Mouse (Mus musculus) CH12.LX (cell line): ENCODE results near the gene Mfsd2b. TPM values are rescaled to one million over a fixed set of nuclear protein-coding genes. Genes with fewer than 3 reads are reported as not detected.

Experiments used
- DNase-seq: peaks from one replicate; pipeline ENCODE4 v3.0.0-alpha.2; 2013; ENCODE audit errors: extremely low read depth
- H3K27ac ChIP-seq: 2 replicates; pipeline ENCODE4 v1.5.1; 2012; ENCODE audit warnings: low read depth, mild to moderate bottlenecking, control low read depth, moderate library complexity; ENCODE audit not compliant: insufficient read depth
- H3K27me3 ChIP-seq: replicated peaks from 2 replicates; pipeline ENCODE3; 2012; ENCODE audit warnings: inconsistent platforms
- H3K36me3 ChIP-seq, 2 experiments: replicated peaks in 1 of 2; 2 replicates each; pipeline versions ENCODE3 to v1.6.1; 2012; ENCODE audit warnings: inconsistent platforms in 1 of 2, low read length in 1 of 2, mild to moderate bottlenecking in 1 of 2, mixed read lengths in 1 of 2, moderate library complexity in 1 of 2; ENCODE audit not compliant: control insufficient read depth in 1 of 2, insufficient read depth in 1 of 2
- H3K4me1 ChIP-seq, 2 experiments: 2 replicates each; pipeline ENCODE4 v1.6.1; 2012; ENCODE audit warnings: inconsistent platforms in 1 of 2, moderate library complexity in 1 of 2; ENCODE audit not compliant: insufficient read depth in 2 of 2, control insufficient read depth in 1 of 2
- H3K4me2 ChIP-seq: 2 replicates; pipeline ENCODE4 v1.6.1; 2012; ENCODE audit warnings: low read depth, mild to moderate bottlenecking, control low read depth; ENCODE audit not compliant: poor library complexity, insufficient read depth, severe bottlenecking
- H3K4me3 ChIP-seq, 3 experiments: fragments of 150-350 bp in 1 of 3; sonication (generic) in 1 of 3; replicated peaks in 1 of 3; 2 replicates each; pipeline versions ENCODE3 to v1.5.1; 2011 to 2012; ENCODE audit warnings: low read depth in 2 of 3, low read length in 2 of 3, mild to moderate bottlenecking in 2 of 3, moderate library complexity in 2 of 3, control low read depth in 1 of 3, improper control_type of control experiment in 1 of 3, inconsistent platforms in 1 of 3, mixed read lengths in 1 of 3; ENCODE audit not compliant: poor library complexity in 1 of 3
- H3K79me2 ChIP-seq: replicated peaks from 2 replicates; pipeline ENCODE4 v1.6.1; 2012; ENCODE audit warnings: mild to moderate bottlenecking, moderate library complexity; ENCODE audit not compliant: control insufficient read depth, poor library complexity, insufficient read depth, severe bottlenecking; ENCODE audit errors: extremely low read depth
- H3K9ac ChIP-seq: 2 replicates; pipeline ENCODE4 v1.6.1; 2012; ENCODE audit warnings: low read depth, mild to moderate bottlenecking, control low read depth, moderate library complexity; ENCODE audit not compliant: insufficient read depth
- H3K9me3 ChIP-seq: replicated peaks from 2 replicates; pipeline ENCODE3; 2012; ENCODE audit warnings: low read length, inconsistent platforms, mixed read lengths
- CHD1 ChIP-seq: IDR thresholded peaks from 2 replicates; pipeline ENCODE4 v1.6.1; 2012; ENCODE audit warnings: low read depth, low read length, improper control_type of control experiment, inconsistent platforms
- CHD2 ChIP-seq: IDR thresholded peaks from 2 replicates; pipeline ENCODE4 v1.6.1; 2011; ENCODE audit warnings: low read length, improper control_type of control experiment
- CTCF ChIP-seq, 2 experiments: IDR thresholded peaks in 1 of 2; conservative IDR thresholded peaks in 1 of 2; 2 replicates each; pipeline ENCODE4 v1.5.1; 2011 to 2012; ENCODE audit warnings: low read depth in 2 of 2, low read length in 2 of 2, improper control_type of control experiment in 1 of 2, inconsistent platforms in 1 of 2, mild to moderate bottlenecking in 1 of 2, moderate library complexity in 1 of 2
- ELF1 ChIP-seq: IDR thresholded peaks from 2 replicates; pipeline ENCODE4 v1.6.1; 2014; ENCODE audit warnings: low read depth, mild to moderate bottlenecking, inconsistent platforms, low read length, improper control_type of control experiment
- ETS1 ChIP-seq: conservative IDR thresholded peaks from 2 replicates; pipeline ENCODE4 v1.6.1; 2012; ENCODE audit warnings: low read depth, mild to moderate bottlenecking, inconsistent platforms, low read length, improper control_type of control experiment, moderate library complexity
- GABPA ChIP-seq: IDR thresholded peaks from 2 replicates; pipeline ENCODE4 v1.6.1; 2012; ENCODE audit warnings: low read depth, low read length, improper control_type of control experiment, inconsistent platforms; ENCODE audit not compliant: insufficient replicate concordance
- HCFC1 ChIP-seq: IDR thresholded peaks from 2 replicates; pipeline ENCODE4 v1.6.1; 2012; ENCODE audit warnings: low read depth, mild to moderate bottlenecking, inconsistent platforms, low read length, improper control_type of control experiment
- JUN ChIP-seq: IDR thresholded peaks from 2 replicates; pipeline ENCODE4 v1.6.1; 2011; ENCODE audit warnings: low read depth, mild to moderate bottlenecking, low read length, improper control_type of control experiment, moderate library complexity; ENCODE audit not compliant: insufficient read depth
- JUND ChIP-seq: conservative IDR thresholded peaks from 2 replicates; pipeline ENCODE4 v1.6.1; 2011; ENCODE audit warnings: low read depth, low read length, improper control_type of control experiment
- KAT2A ChIP-seq: IDR thresholded peaks from 2 replicates; pipeline ENCODE4 v1.6.1; 2012; ENCODE audit warnings: low read length, improper control_type of control experiment, inconsistent platforms; ENCODE audit not compliant: insufficient replicate concordance
- MAFK ChIP-seq: IDR thresholded peaks from 2 replicates; pipeline ENCODE4 v1.6.1; 2011; ENCODE audit warnings: low read length, improper control_type of control experiment; ENCODE audit not compliant: insufficient replicate concordance
- MAX ChIP-seq: IDR thresholded peaks from 2 replicates; pipeline ENCODE4 v1.6.1; 2011; ENCODE audit warnings: low read length, improper control_type of control experiment
- MAZ ChIP-seq: IDR thresholded peaks from 2 replicates; pipeline ENCODE4 v1.6.1; 2012; ENCODE audit warnings: low read depth, mild to moderate bottlenecking, inconsistent platforms, low read length, improper control_type of control experiment, moderate library complexity
- MEF2A ChIP-seq: IDR thresholded peaks from 2 replicates; pipeline ENCODE4 v1.6.1; 2014; ENCODE audit warnings: low read depth, mild to moderate bottlenecking, inconsistent platforms, low read length, improper control_type of control experiment, borderline replicate concordance
- MYC ChIP-seq: IDR thresholded peaks from 2 replicates; pipeline ENCODE4 v1.6.1; 2011; ENCODE audit warnings: low read depth, mild to moderate bottlenecking, improper control_type of control experiment, low read length
- NELFE ChIP-seq: IDR thresholded peaks from 2 replicates; pipeline ENCODE4 v1.6.1; 2011; ENCODE audit warnings: low read depth, low read length, improper control_type of control experiment
- NRF1 ChIP-seq: IDR thresholded peaks from 2 replicates; pipeline ENCODE4 v1.6.1; 2014; ENCODE audit warnings: low read depth, mild to moderate bottlenecking, inconsistent platforms, low read length, improper control_type of control experiment, moderate library complexity
- PAX5 ChIP-seq: IDR thresholded peaks from 2 replicates; pipeline ENCODE4 v1.6.1; 2012; ENCODE audit warnings: low read length, inconsistent platforms, mixed read lengths
- POLR2A ChIP-seq: IDR thresholded peaks from 2 replicates; pipeline ENCODE4 v1.6.1; 2011; ENCODE audit warnings: low read depth, mild to moderate bottlenecking, improper control_type of control experiment, low read length
- POLR2AphosphoS2 ChIP-seq: IDR thresholded peaks from 2 replicates; pipeline ENCODE4 v1.6.1; 2011; ENCODE audit warnings: low read depth, low read length, improper control_type of control experiment
- RAD21 ChIP-seq: IDR thresholded peaks from 2 replicates; pipeline ENCODE4 v1.6.1; 2011; ENCODE audit warnings: low read depth, mild to moderate bottlenecking, low read length, improper control_type of control experiment, moderate library complexity
- SIN3A ChIP-seq: IDR thresholded peaks from 2 replicates; pipeline ENCODE4 v1.6.1; 2012; ENCODE audit warnings: low read length, improper control_type of control experiment, inconsistent platforms
- SMC3 ChIP-seq: IDR thresholded peaks from 2 replicates; pipeline ENCODE4 v1.6.1; 2011; ENCODE audit warnings: low read depth, low read length, improper control_type of control experiment
- TCF12 ChIP-seq: IDR thresholded peaks from 2 replicates; pipeline ENCODE4 v1.6.1; 2014; ENCODE audit warnings: low read depth, mild to moderate bottlenecking, inconsistent platforms, low read length, improper control_type of control experiment
- USF1 ChIP-seq: IDR thresholded peaks from 2 replicates; pipeline ENCODE4 v1.6.1; 2014; ENCODE audit warnings: low read depth, mild to moderate bottlenecking, inconsistent platforms, low read length, improper control_type of control experiment
- USF2 ChIP-seq: conservative IDR thresholded peaks from 2 replicates; pipeline ENCODE4 v1.6.1; 2011; ENCODE audit warnings: low read depth, low read length, improper control_type of control experiment
- ZKSCAN1 ChIP-seq: IDR thresholded peaks from 2 replicates; pipeline ENCODE4 v1.6.1; 2012; ENCODE audit warnings: low read depth, inconsistent platforms, low read length, improper control_type of control experiment, borderline replicate concordance
- dilution Hi-C: fragments of 300-500 bp; cut with MboI; formaldehyde crosslinking; loops from 2 replicates; pipeline ENCODE4 v1.14.3; 2020; ENCODE audit warnings: low sequenced_read_pairs; ENCODE audit not compliant: extremely low pct_unique_long_range_greater_than_20kb, extremely low pct_ligation_motif_present
- in situ Hi-C: fragments of 300-500 bp; cut with MboI; formaldehyde crosslinking; loops from 3 replicates; pipeline ENCODE4 v1.14.3; 2019; ENCODE audit warnings: low sequenced_read_pairs, low pct_ligation_motif_present, low pct_unique_long_range_greater_than_20kb, mixed read lengths
- polyA plus RNA-seq: library from polyadenylated mRNA; unstranded; fragments of >175 nt; gene quantifications from 2 replicates; pipeline ENCODE4 v1.2.1, GENCODE M21; 2012; ENCODE audit warnings: low read depth; ENCODE audit not compliant: insufficient read length
- total RNA-seq, 2 experiments: library from RNA; depleted of rRNA; stranded (reverse); fragments of 300-350 nt in 1 of 2; fragments of >200 nt in 1 of 2; gene quantifications; 2 replicates each; pipeline ENCODE4 v1.2.3; 2012 to 2014

Gene Mfsd2b
- total and polyA plus RNA-seq, 3 experiments: 0.05 to 0.49 (median 0.21) TPM

DNA sequence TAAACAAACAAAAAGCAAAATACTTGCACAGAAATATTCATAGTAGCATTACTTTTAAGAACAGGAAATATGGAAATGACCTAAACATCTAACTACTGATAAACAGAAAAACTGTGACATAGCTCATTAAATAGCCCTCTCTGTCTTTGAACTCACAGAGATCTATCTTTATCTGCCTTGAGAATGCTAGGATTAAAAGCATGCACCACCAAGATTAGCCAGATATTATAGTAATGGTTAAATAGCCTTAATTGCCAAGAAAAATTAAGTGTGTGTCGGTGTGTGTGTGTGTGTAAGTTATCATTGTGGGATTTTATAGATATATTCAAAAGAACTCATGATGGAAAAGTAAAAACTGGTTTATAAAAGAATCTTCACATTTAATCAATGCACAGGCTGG lies 15.7 kb upstream of the Mfsd2b start:
- H3K27ac ChIP-seq: no peak overlapping the region
- H3K27me3 ChIP-seq: no peaks in the 10 kb centered on the region
- dilution Hi-C loops (no loop called here), in situ Hi-C loops (no loop called here)
- H3K36me3 ChIP-seq: peaks cover 18 to 57% of the 10 kb centered on the region in 2 experiments
- H3K4me1 ChIP-seq: no peaks in the 10 kb centered on the region; a peak in 1 of 4 replicates
- DNase-seq: no peak
- no peaks in the 10 kb centered on the region; the same call in 1 of the 2 replicates for H3K79me2 ChIP-seq
- no peak overlapping the region for H3K4me3 ChIP-seq
- TF ChIP-seq ELF1 (no peak), USF2 (no peak), ZKSCAN1 (no peak), CHD1 (no peak), POLR2AphosphoS2 (no peak), ETS1 (no peak), KAT2A (no peak), JUN (no peak), POLR2A (no peak), RAD21 (no peak), NRF1 (no peak), CTCF (conservative IDR thresholded peaks at IDR 0.05 in 1 of 2, IDR thresholded peaks at IDR 0.05 in 1 of 2; ENCODE audit: low read depth in 2 of 2, low read length in 2 of 2) (no peak), USF1 (no peak), JUND (no peak), CHD2 (no peak), HCFC1 (no peak), SIN3A (no peak), MAX (no peak), MEF2A (no peak), MAZ (no peak)
- no peaks in the 10 kb centered on the region for H3K9me3 ChIP-seq
- H3K4me2 ChIP-seq: no peak overlapping the region
- H3K9ac ChIP-seq: no peak overlapping the region

DNA sequence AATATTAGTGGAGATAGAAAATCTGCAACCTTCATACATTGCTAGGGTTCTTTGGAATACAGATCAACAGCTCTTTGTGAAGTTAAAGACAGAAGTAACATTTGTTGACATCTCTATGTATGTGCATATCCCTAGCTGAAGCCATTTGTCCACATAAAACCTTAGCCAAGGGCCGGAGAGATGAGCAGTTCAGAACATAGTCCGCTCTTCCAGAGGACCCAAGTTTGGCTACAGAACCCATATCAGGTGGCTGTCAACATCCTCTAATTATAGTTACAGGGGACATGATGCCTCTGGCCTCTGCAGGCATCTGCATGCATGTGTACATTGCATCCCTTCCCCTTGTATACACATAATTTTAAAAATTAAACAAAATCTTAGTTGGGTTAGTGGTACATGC lies 15.1 kb upstream of the Mfsd2b start:
- Histone ChIP-seq H3K4me1 (no peaks in the 10 kb centered on the region; a peak in 1 of 4 replicates), H3K9me3 (no peaks in the 10 kb centered on the region), H3K27ac (no peak overlapping the region), H3K4me2 (no peak overlapping the region), H3K27me3 (no peaks in the 10 kb centered on the region), H3K9ac (no peak overlapping the region), H3K36me3 (peaks cover 18 to 57% of the 10 kb centered on the region in 2 experiments), H3K79me2 (no peaks in the 10 kb centered on the region; the same call in 1 of the 2 replicates), H3K4me3 (no peak overlapping the region)
- dilution Hi-C loops: no loop called here
- DNase-seq: no peak
- TF ChIP-seq TCF12 (no peak), NELFE (no peak), PAX5 (no peak), KAT2A (no peak), MAZ (no peak), GABPA (no peak), SIN3A (no peak), MYC (no peak), CTCF (conservative IDR thresholded peaks at IDR 0.05 in 1 of 2, IDR thresholded peaks at IDR 0.05 in 1 of 2; ENCODE audit: low read depth in 2 of 2, low read length in 2 of 2) (no peak), MAFK (no peak), MEF2A (no peak), JUND (no peak), SMC3 (no peak), HCFC1 (no peak)
- in situ Hi-C loops: no loop called here
